Mouse (Mus musculus) erythroblast, embryonic 14.5 days (primary cell): ENCODE measurements around the gene Gm6309.
"Not testable (repeated sequence)": the region's sequence is repeated elsewhere in the genome, so short reads cannot be mapped to it uniquely, and the experiment has no call there.

Experiments used
- GATA1 ChIP-seq: IDR thresholded peaks from 2 replicates; pipeline ENCODE4 v1.6.1; 2012; ENCODE audit warnings: low read length, inconsistent platforms, mixed read lengths
- TAL1 ChIP-seq: IDR thresholded peaks from 3 replicates; pipeline ENCODE4 v1.6.1; 2012; ENCODE audit warnings: low read length, inconsistent platforms, mixed read lengths

DNA sequence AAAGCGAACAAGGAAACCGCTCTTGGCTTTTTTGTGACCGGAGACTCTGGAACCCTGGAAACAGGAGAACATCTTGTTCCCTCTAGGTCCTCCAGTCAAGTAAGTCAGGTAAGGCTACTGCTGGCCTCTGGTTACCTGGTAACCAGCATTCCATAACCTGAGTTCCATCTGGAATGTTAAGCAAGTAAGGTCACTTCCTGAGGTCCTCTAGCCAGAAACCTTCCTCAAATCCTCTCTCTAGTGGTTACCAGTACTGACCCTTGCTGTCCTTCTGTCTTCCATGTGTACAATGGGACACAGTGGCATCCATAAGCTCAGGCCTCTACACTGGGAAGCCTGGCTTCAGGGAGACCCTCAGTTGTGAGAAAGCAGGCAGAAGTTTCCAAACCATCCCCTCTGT is 10.1 kb downstream of the Gm6309 start, which contains the start of gene Gm5565:
- TF ChIP-seq GATA1, TAL1: not testable (repeated sequence)
